Mouse (Mus musculus) heart, postnatal 0 days (tissue): Measurements from ENCODE around the gene Pepd. TPM values are rescaled to one million over a fixed set of nuclear protein-coding genes. Genes with fewer than 3 reads are reported as not detected.
A peak's percentile ranks its signal among the peaks of the same experiment; 100 is the strongest.

Experiments used
- ATAC-seq: fragments of 200-750 bp; cut with Nextera tagmentation; 2 replicates; pipeline ENCODE4 v1.8.0; 2017; ENCODE audit warnings: low read depth, moderate number of reproducible peaks, moderate library complexity; ENCODE audit not compliant: insufficient read depth
- DNase-seq: peaks from one replicate; pipeline ENCODE4 v3.0.0-alpha.2; 2016; ENCODE audit warnings: low spot score
- H3K27ac ChIP-seq: fragments of 300-500 bp; sonication (generic); 2 replicates; pipeline ENCODE4 v1.5.1; 2014; ENCODE audit warnings: low read depth, mild to moderate bottlenecking
- H3K27me3 ChIP-seq: fragments of 300-500 bp; sonication (generic); 2 replicates; pipeline ENCODE4 v1.6.1; 2014; ENCODE audit warnings: low read length, mixed read lengths; ENCODE audit not compliant: control insufficient read depth, insufficient read depth
- H3K36me3 ChIP-seq: fragments of 300-500 bp; sonication (generic); replicated peaks from 2 replicates; pipeline ENCODE4 v1.6.1; 2014; ENCODE audit warnings: low read length, mixed read lengths; ENCODE audit not compliant: control insufficient read depth, insufficient read depth
- H3K4me1 ChIP-seq: fragments of 300-500 bp; sonication (generic); 2 replicates; pipeline ENCODE4 v1.6.1; 2014; ENCODE audit warnings: antibody characterized with exemption; ENCODE audit not compliant: control insufficient read depth, insufficient read depth
- H3K4me2 ChIP-seq: fragments of 300-500 bp; sonication (generic); 2 replicates; pipeline ENCODE4 v1.6.1; 2014; ENCODE audit warnings: low read depth, mild to moderate bottlenecking, low read length, moderate library complexity
- H3K4me3 ChIP-seq: fragments of 300-500 bp; sonication (generic); 2 replicates; pipeline ENCODE4 v1.5.1; 2014; ENCODE audit warnings: low read depth, low read length
- H3K9ac ChIP-seq: fragments of 300-500 bp; sonication (generic); replicated peaks from 2 replicates; pipeline ENCODE4 v1.6.1; 2014; ENCODE audit warnings: low read depth, low read length, mixed read lengths
- H3K9me3 ChIP-seq: fragments of 300-500 bp; sonication (generic); replicated peaks from 2 replicates; pipeline ENCODE4 v1.6.1; 2016; ENCODE audit warnings: low read length; ENCODE audit not compliant: control insufficient read depth
- CTCF ChIP-seq: IDR thresholded peaks from 2 replicates; pipeline ENCODE4 v1.5.1; 2016; ENCODE audit warnings: antibody characterized with exemption, control low read depth, low read depth
- EP300 ChIP-seq: IDR thresholded peaks from 2 replicates; pipeline ENCODE4 v1.6.1; 2016; ENCODE audit warnings: antibody characterized with exemption, low read depth
- WGBS: fragments of 180-500 bp; shearing (Covaris S2); extraction: QIAGEN DNeasy Blood & Tissue Kit; methylation state at CpG from one replicate; pipeline ENCODE4 v1.1.7; 2014; 5-methylcytosine and 5-hydroxymethylcytosine counted together
- polyA plus RNA-seq: library from polyadenylated mRNA; unstranded; fragments of >200 nt; fragmentation: Nextera tagmentation; extraction: Ambion mirVana; gene quantifications from 2 replicates; pipeline ENCODE4 v1.2.1, GENCODE M21; 2015
- total RNA-seq: library from RNA; depleted of rRNA; stranded (reverse); fragments of >200 nt; gene quantifications from 2 replicates; pipeline ENCODE4 v1.2.3, GENCODE M21; 2014; ENCODE audit warnings: low replicate concordance

The Pepd gene
- total and polyA plus RNA-seq, 2 experiments from 2014 or later = 37.1 to 43.0 TPM

DNA sequence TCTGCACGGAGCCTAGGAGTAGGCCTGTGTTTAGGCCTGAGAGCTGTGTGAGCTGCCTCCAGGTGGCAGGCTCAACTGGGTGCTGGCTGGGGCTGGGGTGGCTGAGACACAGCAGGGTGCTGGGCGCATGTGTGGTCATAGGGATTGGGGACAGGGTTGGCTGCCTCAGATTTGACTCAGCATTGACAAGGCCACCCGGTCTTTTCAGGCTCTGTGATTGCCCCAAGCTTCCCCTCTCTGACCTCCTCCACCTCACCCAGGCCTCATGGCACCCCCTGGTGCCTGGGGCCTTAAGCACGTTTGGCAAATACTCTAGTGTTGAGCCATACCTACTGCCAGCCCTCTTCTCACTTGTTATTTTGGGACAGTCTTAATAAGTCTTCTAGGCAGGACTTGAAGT is 111.1 kb downstream of the Pepd start:
- ATAC-seq (no peak), DNase-seq (no peak)
- 83% methylated on average over 4 of the region's 4 CpGs for WGBS

DNA sequence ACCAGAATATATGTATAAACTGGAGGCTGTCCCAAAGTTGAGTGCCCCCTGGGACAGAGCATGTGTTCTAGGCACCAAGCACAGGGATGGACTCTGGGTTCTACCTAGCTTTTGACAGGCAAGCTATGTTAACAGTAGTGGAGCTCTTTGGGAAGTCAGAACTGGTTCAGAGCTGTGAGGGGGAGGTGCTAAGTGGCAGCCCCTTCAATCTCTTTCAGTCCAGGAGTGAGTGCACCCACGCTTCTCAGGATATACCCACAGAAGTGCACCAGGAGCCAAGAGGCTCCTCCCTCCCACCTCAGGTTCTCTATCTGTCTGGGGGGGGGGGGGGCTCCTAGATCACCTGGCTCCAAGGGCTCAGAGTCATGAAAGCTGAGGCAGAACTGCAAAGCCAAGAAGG is 112.2 kb downstream of the Pepd start:
- WGBS = 59% methylated on average over 1 of the region's 1 CpGs
- TF ChIP-seq EP300 = no peak
- no peak for TF ChIP-seq CTCF
- H3K4me1 ChIP-seq = no peaks in the 10 kb centered on the region

More for the DNA sequence above, 111.1 kb downstream of the Pepd start:
- no peak overlapping the region for H3K4me3 ChIP-seq
- H3K9me3 ChIP-seq = no peaks in the 10 kb centered on the region
- no peaks in the 10 kb centered on the region for H3K36me3 ChIP-seq
- no peaks in the 10 kb centered on the region for H3K4me1 ChIP-seq
- no peak for TF ChIP-seq EP300
- no peak; the same call in 1 of the 2 replicates for TF ChIP-seq CTCF
- H3K9ac ChIP-seq = no peak overlapping the region
- no peak overlapping the region for H3K4me2 ChIP-seq
- no peaks in the 10 kb centered on the region for H3K27me3 ChIP-seq
- H3K27ac ChIP-seq = no peak overlapping the region

DNA sequence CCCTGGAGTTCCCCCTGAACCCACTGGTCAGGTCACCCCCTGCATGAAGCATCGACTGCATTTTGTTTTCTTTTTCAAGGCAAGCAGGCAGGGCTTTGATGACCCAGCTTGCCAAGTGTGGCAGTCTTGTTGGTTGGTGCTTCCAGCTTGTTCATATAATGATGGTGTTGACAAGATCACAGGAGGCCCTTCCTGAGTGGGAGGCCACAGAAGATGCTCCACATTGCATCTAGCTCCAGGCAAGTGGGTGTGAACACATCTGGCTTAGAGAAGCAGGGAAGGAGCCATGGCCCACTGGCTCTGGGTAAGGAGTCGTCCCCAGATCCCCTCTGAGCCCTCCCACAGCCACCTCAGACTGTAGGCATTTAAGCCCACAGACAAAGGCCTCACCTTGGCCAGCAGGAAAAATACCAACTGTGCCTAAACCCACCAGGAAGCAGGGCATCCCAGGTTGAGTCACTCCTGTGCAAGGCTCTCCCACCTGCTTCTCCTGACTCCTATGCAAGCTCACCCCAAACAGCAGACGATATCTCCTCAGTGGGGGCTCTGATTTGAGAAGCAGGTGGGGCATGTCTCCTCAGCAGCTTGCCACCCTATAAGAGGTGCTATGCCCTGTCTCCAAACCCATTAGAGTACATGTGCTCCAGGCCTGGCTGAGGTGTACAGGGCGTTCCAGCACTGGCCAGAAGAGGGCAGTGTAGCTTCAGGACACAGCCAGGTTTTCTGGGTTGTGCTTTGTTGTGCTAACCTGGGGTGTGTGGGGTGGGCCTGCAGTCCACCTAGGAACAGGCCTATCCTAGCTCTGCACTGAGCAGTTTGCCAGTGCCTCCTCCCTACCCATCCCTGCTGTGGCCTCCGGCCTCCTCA is 113.5 kb downstream of the Pepd start:
- H3K4me2 ChIP-seq = no peak overlapping the region
- no peaks in the 10 kb centered on the region for H3K9me3 ChIP-seq
- ATAC-seq = peak; percentile 53; the same call in 1 of the 2 replicates
- H3K4me3 ChIP-seq = no peak overlapping the region
- H3K27ac ChIP-seq = no peak overlapping the region
- H3K9ac ChIP-seq = no peak overlapping the region
- H3K27me3 ChIP-seq = no peaks in the 10 kb centered on the region
- no peaks in the 10 kb centered on the region for H3K4me1 ChIP-seq
- no peak for TF ChIP-seq EP300
- TF ChIP-seq CTCF = peak; percentile 92
- DNase-seq = peak; percentile 38
- no peaks in the 10 kb centered on the region for H3K36me3 ChIP-seq
- 45% methylated on average over 5 of the region's 5 CpGs for WGBS

More for the DNA sequence above, 112.2 kb downstream of the Pepd start:
- no peak overlapping the region for H3K27ac ChIP-seq
- DNase-seq = no peak
- H3K4me2 ChIP-seq = no peak overlapping the region
- no peak for ATAC-seq
- H3K4me3 ChIP-seq = no peak overlapping the region
- no peaks in the 10 kb centered on the region for H3K36me3 ChIP-seq
- H3K27me3 ChIP-seq = no peaks in the 10 kb centered on the region
- H3K9me3 ChIP-seq = no peaks in the 10 kb centered on the region
- H3K9ac ChIP-seq = no peak overlapping the region

DNA sequence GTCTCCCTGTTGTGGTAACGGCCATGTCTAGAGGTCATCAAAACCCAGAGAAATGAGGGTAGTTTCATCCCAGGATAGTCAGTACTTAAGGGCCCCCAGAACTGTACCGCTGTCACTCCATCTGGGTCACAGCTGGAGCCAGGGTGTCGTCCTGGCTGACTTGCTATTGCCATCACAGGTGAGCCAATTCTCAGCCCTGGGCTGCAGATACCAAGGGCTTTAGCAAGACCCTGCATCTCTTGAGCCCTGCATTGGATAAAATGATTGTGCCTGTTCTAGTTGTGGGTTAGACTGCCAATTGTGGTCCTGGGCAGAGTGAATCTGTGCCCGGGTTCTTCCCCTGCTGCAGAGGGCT is 114.1 kb downstream of the Pepd start:
- H3K27me3 ChIP-seq = no peaks in the 10 kb centered on the region
- no peak overlapping the region for H3K4me2 ChIP-seq
- TF ChIP-seq EP300 = no peak
- no peak for TF ChIP-seq CTCF
- H3K27ac ChIP-seq = no peak overlapping the region
- no peak overlapping the region for H3K9ac ChIP-seq
- no peak for ATAC-seq
- 71% methylated on average over 4 of the region's 4 CpGs for WGBS
- DNase-seq = no peak
- no peak overlapping the region for H3K4me3 ChIP-seq
- H3K36me3 ChIP-seq = peaks cover 1% of the 10 kb centered on the region; the same call in 1 of the 2 replicates
- no peaks in the 10 kb centered on the region for H3K4me1 ChIP-seq
- no peaks in the 10 kb centered on the region for H3K9me3 ChIP-seq

DNA sequence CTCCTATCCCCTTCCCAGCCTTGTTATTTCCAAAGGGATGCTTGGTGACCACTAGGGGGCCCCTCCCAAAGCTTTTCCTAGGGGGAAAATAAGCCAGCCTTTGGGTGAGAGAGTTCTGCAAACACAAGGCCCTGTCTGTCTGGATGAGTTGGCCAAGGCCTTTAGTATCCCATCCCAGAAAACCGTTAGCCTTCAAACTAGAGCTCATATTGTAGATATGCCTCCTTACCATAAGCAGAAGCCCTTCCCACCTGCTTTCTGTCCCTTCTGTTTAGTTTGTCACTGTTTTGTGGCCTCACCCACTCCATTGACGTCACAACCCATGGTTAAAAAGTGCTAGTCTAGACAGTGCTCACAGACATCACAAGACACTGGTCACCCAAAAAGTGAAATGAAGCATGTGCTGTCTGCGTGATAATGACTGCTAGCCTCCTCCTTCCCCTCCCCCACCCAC is 114.7 kb downstream of the Pepd start:
- Histone ChIP-seq H3K4me2 (no peak overlapping the region), H3K36me3 (peaks cover 7% of the 10 kb centered on the region; the same call in 1 of the 2 replicates), H3K9ac (no peak overlapping the region), H3K27ac (no peak overlapping the region), H3K4me1 (no peaks in the 10 kb centered on the region), H3K9me3 (no peaks in the 10 kb centered on the region), H3K27me3 (no peaks in the 10 kb centered on the region), H3K4me3 (no peak overlapping the region)
- peak; percentile 52 for TF ChIP-seq CTCF
- no peak for TF ChIP-seq EP300
- WGBS = 70% methylated on average over 3 of the region's 3 CpGs
- no peak for ATAC-seq
- DNase-seq = peak; percentile 23
